Mouse (Mus musculus) stomach, postnatal 0 days (tissue): ENCODE measurements at regions not wholly inside any gene's neighbourhood (a gene's known extent, or its start where the extent isn't known, plus 50 kb on each side); places are given as distances from the start of the nearest gene placed in this dataset.

Experiments used
- CTCF ChIP-seq: IDR thresholded peaks from 2 replicates; pipeline ENCODE4 v1.5.1; 2016; ENCODE audit warnings: antibody characterized with exemption, low read depth, mild to moderate bottlenecking, moderate library complexity
- EP300 ChIP-seq: optimal IDR thresholded peaks from 2 replicates; pipeline ENCODE3; 2016; ENCODE audit warnings: antibody characterized with exemption

DNA sequence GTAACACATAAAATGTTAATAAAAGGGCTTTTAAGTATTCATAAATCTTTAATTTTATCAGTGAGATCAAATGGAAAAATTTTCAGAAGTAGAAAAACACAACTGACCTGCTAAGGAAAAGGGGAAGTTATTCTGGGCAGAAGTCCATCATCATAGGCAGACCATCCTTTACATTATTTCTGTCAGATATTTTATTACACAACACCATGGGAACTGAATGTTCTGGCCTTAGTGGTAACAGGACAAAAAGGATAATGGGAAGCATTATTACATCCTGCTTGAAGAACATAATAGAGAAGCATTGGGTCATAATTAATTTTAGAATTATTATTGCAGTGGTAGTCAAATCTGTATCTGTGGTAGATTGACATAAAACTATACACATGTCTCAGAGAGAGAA lies 603.5 kb upstream of the Gje1 start:
- TF ChIP-seq CTCF, result no peak
- TF ChIP-seq EP300, result no peak
